Mouse (Mus musculus) adipocyte (in vitro differentiated cells): Measurements from ENCODE around the gene Klhl2.

ENCODE experiments used
- DNase-seq: peaks from one replicate; pipeline ENCODE4 v3.0.0-alpha.2; 2016; ENCODE audit warnings: low spot score

The Klhl2 gene

GRCm38 (mm10) chr8:64831656-64832055 is 18.2 kb downstream of the Klhl2 start:
- no peak for DNase-seq

GRCm38 (mm10) chr8:64829921-64830320 is 19.9 kb downstream of the Klhl2 start:
- DNase-seq: no peak

GRCm38 (mm10) chr8:64829391-64829790 is 20.4 kb downstream of the Klhl2 start:
- DNase-seq: no peak

- DNase-seq: no peak
Observed at GRCm38 (mm10) chr8:64828466-64828865, 21.4 kb downstream of the Klhl2 start.

GRCm38 (mm10) chr8:64827356-64827755 is 22.5 kb downstream of the Klhl2 start:
- no peak for DNase-seq

- no peak for DNase-seq
Observed at GRCm38 (mm10) chr8:64826461-64826860, 23.4 kb downstream of the Klhl2 start.

GRCm38 (mm10) chr8:64823905-64824304 is 25.9 kb downstream of the Klhl2 start:
- no peak for DNase-seq

GRCm38 (mm10) chr8:64820940-64821339 is 28.9 kb downstream of the Klhl2 start:
- no peak for DNase-seq

- no peak for DNase-seq
Observed at GRCm38 (mm10) chr8:64811790-64812189, 38.0 kb downstream of the Klhl2 start.

GRCm38 (mm10) chr8:64811083-64811482 is 38.7 kb downstream of the Klhl2 start:
- no peak for DNase-seq

- DNase-seq: no peak
Observed at GRCm38 (mm10) chr8:64806558-64806957, 43.3 kb downstream of the Klhl2 start.

GRCm38 (mm10) chr8:64804971-64805370 is 44.8 kb downstream of the Klhl2 start:
- no peak for DNase-seq

- no peak for DNase-seq
Observed at GRCm38 (mm10) chr8:64799306-64799705, 50.5 kb downstream of the Klhl2 start.

- DNase-seq: no peak
Observed at GRCm38 (mm10) chr8:64798503-64798902, 51.3 kb downstream of the Klhl2 start.

- no peak for DNase-seq
Observed at GRCm38 (mm10) chr8:64797751-64798150, 52.1 kb downstream of the Klhl2 start.

- no peak for DNase-seq
Observed at GRCm38 (mm10) chr8:64791250-64791881, 58.5 kb downstream of the Klhl2 start.

- no peak for DNase-seq
Observed at GRCm38 (mm10) chr8:64790418-64790817, 59.4 kb downstream of the Klhl2 start.

- DNase-seq: no peak
Observed at GRCm38 (mm10) chr8:64788715-64789114, 61.1 kb downstream of the Klhl2 start.

- DNase-seq: no peak
Observed at GRCm38 (mm10) chr8:64786801-64787200, 63.0 kb downstream of the Klhl2 start.

GRCm38 (mm10) chr8:64784235-64784634 is 65.6 kb downstream of the Klhl2 start:
- no peak for DNase-seq

GRCm38 (mm10) chr8:64781947-64782346 is 67.9 kb downstream of the Klhl2 start:
- no peak for DNase-seq

- DNase-seq: no peak
Observed at GRCm38 (mm10) chr8:64777925-64778324, 71.9 kb downstream of the Klhl2 start.

- DNase-seq: no peak
Observed at GRCm38 (mm10) chr8:64774136-64774535, 75.7 kb downstream of the Klhl2 start.

- no peak for DNase-seq
Observed at GRCm38 (mm10) chr8:64770814-64771213, 79.0 kb downstream of the Klhl2 start.
